Comparison of ENCODE assay signal across 30 mouse cellular contexts in genomic region chr19:42051351-42051750, GRCm38 (mm10). TPM values are rescaled to one million over a fixed set of nuclear protein-coding genes. Genes with fewer than 3 reads are reported as not detected.
"Had no signal": no experiment of that assay in that cellular context is flagged by ENCODE, and none has a peak within 500 bp of the region (broad histone marks: within the 10 kb centered on the region; RNA-seq: fewer than 3 reads in every experiment).

No protein-coding gene starts in this region.

- H3K9me3 ChIP-seq: heart, embryonic 10.5 days; heart, embryonic 12.5 days; hindbrain, embryonic 10.5 days; hindbrain, embryonic 12.5 days; intestine, embryonic 15.5 days; limb, embryonic 13.5 days; limb, embryonic 15.5 days had no signal

- H3K27me3 ChIP-seq: heart, embryonic 12.5 days; hindbrain, embryonic 12.5 days; intestine, embryonic 15.5 days; limb, embryonic 13.5 days; limb, embryonic 15.5 days had no signal

- H3K36me3 ChIP-seq: heart, embryonic 10.5 days; heart, embryonic 12.5 days; hindbrain, embryonic 10.5 days; hindbrain, embryonic 12.5 days; intestine, embryonic 15.5 days; limb, embryonic 13.5 days; limb, embryonic 15.5 days had no signal

- H3K4me1 ChIP-seq: heart, embryonic 12.5 days; hindbrain, embryonic 12.5 days; intestine, embryonic 15.5 days had no signal

- H3K9ac ChIP-seq: heart, embryonic 12.5 days; hindbrain, embryonic 12.5 days; hindbrain, embryonic 14.5 days; intestine, embryonic 15.5 days; limb, embryonic 13.5 days; limb, embryonic 15.5 days had no signal

- H3K4me2 ChIP-seq: heart, embryonic 12.5 days; hindbrain, embryonic 12.5 days; hindbrain, embryonic 14.5 days; intestine, embryonic 15.5 days; limb, embryonic 13.5 days; limb, embryonic 15.5 days had no signal

- ATAC-seq: hindbrain, embryonic 16.5 days; inflammation-experienced regulatory T-cells, adult 6 months; intestine, embryonic 15.5 days had no signal

- DNase-seq: gastrocnemius, adult 2 months; gastrocnemius, postnatal 10 days; gastrocnemius, postnatal 25 days; heart, adult 18-20 months; heart, postnatal 10 days; heart, postnatal 4 days; kidney, adult 18-20 months; kidney, adult 8-10 months; kidney, postnatal 10 days; kidney, postnatal 4 days; left cerebral cortex, postnatal 4 days had no signal

- H3K4me3 ChIP-seq: gastrocnemius, adult 2 months; heart, embryonic 10.5 days; heart, embryonic 12.5 days; hindbrain, embryonic 10.5 days; hindbrain, embryonic 12.5 days; intestine, embryonic 15.5 days; layer of hippocampus, adult 2 months; limb, embryonic 13.5 days; limb, embryonic 15.5 days had no signal

- H3K27ac ChIP-seq: gastrocnemius, adult 2 months; heart, embryonic 10.5 days; hindbrain, embryonic 12.5 days; hindbrain, embryonic 14.5 days; intestine, embryonic 15.5 days; layer of hippocampus, adult 2 months; limb, embryonic 13.5 days; limb, embryonic 15.5 days had no signal

RNA-seq across cellular contexts. Expression of gene 4933411K16Rik, which starts 0.7 kb away (rescaled TPM):
- total RNA-seq: granulocyte monocyte progenitor cell, adult 5-6 weeks; heart, adult 18-20 months; heart, postnatal 25 days had no signal
- polyA plus RNA-seq: heart, embryonic 12.5 days; heart, embryonic 14.5 days; heart, embryonic 16.5 days; hindbrain, embryonic 10.5 days; hindbrain, embryonic 12.5 days; hindbrain, embryonic 14.5 days; hindbrain, embryonic 16.5 days; inflammation-experienced regulatory T-cells, adult 6 months; intestine, embryonic 15.5 days; limb, embryonic 11.5 days; limb, embryonic 15.5 days had no signal

RNA-seq across cellular contexts. Expression of gene Hoga1, which starts 5.9 kb away (rescaled TPM):
- total RNA-seq: granulocyte monocyte progenitor cell, adult 5-6 weeks had no signal
- polyA plus RNA-seq: inflammation-experienced regulatory T-cells, adult 6 months had no signal

RNA-seq across cellular contexts. Expression of gene Ankrd2, which starts 15.6 kb away (rescaled TPM):
- total RNA-seq: granulocyte monocyte progenitor cell, adult 5-6 weeks; heart, postnatal 10 days; heart, postnatal 25 days; layer of hippocampus, adult 2 months; layer of hippocampus, postnatal 25 days; left cerebral cortex, postnatal 4 days had no signal
- polyA plus RNA-seq: heart, embryonic 10.5 days; heart, embryonic 12.5 days; heart, embryonic 14.5 days; heart, embryonic 16.5 days; hindbrain, embryonic 10.5 days; hindbrain, embryonic 12.5 days; inflammation-experienced regulatory T-cells, adult 6 months; kidney, embryonic 14.5 days; kidney, embryonic 16.5 days had no signal
